Mouse (Mus musculus): ENCODE data around the gene Flt1.
"Not testable (repeated sequence)": the region's sequence is repeated elsewhere in the genome, so short reads cannot be mapped to it uniquely, and the experiment has no call there.

Flt1 gene

GRCm38 (mm10) chr5:147614659-147615058 lies 111.2 kb downstream of the Flt1 start:
- intact Hi-C loops (cut with DNase I) = no loop called here

GRCm38 (mm10) chr5:147611348-147611747 lies 114.5 kb downstream of the Flt1 start:
- intact Hi-C loops (cut with DNase I) = not testable (repeated sequence)

DNA sequence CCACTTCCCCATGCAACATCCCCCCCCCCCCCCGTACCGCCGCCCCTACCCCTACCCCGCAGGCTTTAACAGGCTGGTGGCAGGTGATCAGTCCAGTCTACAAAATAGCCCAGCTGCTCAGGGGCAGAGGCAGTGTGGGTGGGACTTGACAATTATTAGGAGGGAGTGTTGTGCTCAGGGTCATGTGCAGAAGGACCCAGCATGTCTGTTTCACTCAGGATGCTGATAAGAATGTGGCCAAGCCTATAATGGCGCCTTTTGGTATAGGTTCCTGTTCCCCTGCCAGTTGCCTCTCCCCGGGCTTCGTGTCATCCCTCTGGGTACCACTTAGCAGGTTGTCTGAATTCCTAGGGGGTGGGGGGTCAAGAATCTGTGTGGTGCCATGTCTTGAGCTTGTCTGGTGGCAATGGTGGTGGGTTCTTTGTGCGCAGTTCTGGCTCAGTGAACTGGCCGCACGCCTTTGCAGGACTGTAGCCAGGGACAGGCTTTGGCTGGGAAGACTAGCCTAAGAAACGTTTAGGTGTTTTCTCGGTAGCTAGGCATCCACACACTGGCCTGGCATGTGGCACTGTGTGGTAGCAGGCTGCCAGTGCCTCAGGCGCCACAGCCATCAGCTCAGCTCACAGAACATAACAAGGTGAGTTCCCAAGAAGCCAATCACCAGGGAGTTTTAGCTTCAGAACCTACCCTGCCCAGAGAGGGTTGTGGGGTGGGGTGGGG lies 118.4 kb downstream of the Flt1 start:
- intact Hi-C loops (cut with DNase I) = no loop called here

- intact Hi-C loops (cut with DNase I) = no loop called here
Observed at GRCm38 (mm10) chr5:147606751-147607150, 119.1 kb downstream of the Flt1 start.

DNA sequence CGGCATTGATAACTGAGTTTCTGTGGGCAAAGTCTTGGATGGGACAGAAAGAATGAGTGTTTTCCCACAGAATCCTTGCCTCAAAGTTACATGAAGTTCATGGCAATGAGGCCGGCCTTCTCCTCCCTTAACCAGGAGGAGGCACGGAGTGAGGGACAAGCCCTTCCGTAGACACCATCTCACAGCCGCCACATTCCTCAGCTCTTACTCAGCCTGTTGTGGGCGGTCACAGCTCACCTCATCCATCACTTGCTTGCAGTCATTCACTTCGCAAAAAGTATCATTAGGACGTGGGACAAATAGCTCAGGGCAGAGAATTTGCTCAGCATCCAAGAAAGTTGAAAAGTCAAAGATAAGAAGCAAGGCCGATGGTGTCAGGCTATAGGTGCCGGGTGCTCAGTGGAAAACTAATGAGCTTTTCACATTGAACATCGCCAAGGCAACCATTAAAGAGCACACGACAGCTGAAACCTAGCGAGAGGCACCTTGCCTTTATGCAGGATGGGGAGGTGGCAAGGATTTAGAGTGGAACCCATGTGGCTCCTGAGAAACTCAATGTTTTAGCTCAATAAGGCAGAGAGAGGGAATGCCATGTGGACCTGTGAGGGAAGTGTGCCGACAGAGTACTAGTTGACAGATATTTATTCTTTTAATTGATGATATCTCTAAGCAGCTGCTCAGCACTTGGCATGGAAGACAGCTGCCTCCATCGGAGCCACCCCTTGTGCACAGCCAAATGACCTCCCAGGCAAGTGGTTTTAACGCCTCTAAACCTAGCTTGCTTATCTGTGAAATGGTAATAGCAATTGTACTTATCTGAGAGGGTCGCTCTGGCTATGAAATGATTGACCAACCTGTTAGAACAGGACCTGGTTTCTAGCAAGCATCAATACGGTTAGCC lies 124.1 kb downstream of the Flt1 start:
- intact Hi-C loops (cut with DNase I) = no loop called here

DNA sequence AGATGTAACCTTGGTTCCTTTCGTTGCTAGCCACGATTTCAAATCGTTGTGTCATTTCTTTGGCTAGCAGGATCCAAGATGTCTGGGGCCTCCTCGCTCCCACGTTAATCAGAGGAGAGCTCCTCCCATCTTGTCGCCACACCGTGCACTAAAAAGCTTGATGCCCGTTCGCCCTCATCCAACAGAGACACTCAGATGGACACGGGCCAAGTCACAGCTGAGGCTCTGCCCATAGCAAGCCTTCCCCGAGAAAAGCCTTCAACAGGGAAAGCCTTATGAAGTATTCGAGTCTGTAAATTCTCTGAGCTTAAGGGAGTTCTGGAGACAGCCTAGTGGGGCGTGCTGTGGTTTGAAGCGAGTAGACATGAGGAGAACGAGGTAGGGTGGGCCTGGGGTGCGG lies 128.0 kb downstream of the Flt1 start:
- intact Hi-C loops (cut with DNase I) = no loop called here

DNA sequence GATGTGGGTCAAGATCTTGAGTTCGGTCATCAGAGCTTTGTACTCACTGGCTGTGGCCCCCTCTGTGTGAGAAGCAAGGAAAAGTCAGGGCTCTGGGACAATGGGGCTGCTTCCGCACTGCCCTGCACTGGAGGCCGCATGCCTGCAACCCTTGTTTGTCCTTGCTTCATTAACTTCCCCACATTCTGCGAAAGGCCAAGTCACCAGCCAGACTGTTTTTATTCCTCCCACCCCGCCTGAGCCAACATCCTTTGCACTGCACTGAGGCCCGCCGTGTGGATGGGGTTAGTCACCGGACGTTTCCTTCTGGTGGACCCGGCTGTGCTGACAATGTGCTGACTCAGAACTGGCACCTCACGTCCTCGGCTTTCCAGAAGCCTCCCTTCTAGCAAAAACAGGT lies 136.0 kb downstream of the Flt1 start:
- intact Hi-C loops (cut with DNase I) = no loop called here

- intact Hi-C loops (cut with DNase I) = no loop called here
Observed at GRCm38 (mm10) chr5:147585070-147585469, 140.7 kb downstream of the Flt1 start.

DNA sequence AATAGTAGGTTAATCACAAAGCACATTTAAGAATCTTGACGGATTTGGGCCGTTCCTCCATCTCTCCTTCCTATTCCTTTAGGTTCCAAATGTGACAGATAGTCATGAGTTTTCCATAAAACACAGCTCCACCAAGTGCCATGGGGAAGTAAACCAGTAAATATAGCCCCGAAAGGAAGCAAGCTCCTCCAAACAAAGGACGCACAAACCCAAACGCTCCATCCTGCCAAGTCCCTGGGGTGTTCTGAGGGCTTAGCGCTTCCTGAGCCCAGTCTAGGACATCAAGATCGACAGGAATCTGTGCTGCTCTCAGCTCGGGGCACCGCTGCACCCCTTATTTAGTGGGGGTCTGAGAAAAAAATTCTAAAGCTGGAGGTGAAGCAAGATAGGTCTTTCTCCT lies 141.2 kb downstream of the Flt1 start:
- intact Hi-C loops (cut with DNase I) = loop anchor here (5.0 kb wide), 1 partner anchor 343 kb away; no protein-coding TSS in a partner anchor

- intact Hi-C loops (cut with DNase I) = loop anchor here (1.0 to 5.0 kb wide), 2 partner anchors 265 to 344 kb away; no protein-coding TSS in a partner anchor
Observed at GRCm38 (mm10) chr5:147583702-147584298, 142.0 kb downstream of the Flt1 start.

DNA sequence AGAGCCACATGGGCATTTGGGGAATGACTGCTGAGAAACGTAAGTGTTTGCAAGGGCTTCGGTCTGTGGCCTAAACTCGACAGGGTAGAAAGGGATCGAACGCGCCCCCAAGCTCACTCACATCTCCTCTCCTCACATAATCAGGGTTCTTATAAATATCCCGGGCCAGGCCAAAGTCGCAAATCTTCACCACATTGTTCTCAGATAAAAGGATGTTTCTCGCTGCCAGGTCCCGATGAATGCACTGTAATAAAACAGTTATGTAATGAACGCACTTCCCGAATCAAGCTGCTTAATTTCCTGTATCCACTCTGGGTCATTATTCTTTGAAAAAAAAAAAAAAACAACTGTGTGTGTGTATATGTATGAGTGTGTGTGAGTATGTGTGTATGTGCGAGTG lies 145.6 kb downstream of the Flt1 start:
- intact Hi-C loops (cut with DNase I) = loop anchor here (5.0 kb wide), 1 partner anchor 347 kb away; no protein-coding TSS in a partner anchor

- intact Hi-C loops (cut with DNase I) = loop anchor here (5.0 kb wide), 1 partner anchor 348 kb away; no protein-coding TSS in a partner anchor
Observed at GRCm38 (mm10) chr5:147579691-147580090, 146.1 kb downstream of the Flt1 start.

DNA sequence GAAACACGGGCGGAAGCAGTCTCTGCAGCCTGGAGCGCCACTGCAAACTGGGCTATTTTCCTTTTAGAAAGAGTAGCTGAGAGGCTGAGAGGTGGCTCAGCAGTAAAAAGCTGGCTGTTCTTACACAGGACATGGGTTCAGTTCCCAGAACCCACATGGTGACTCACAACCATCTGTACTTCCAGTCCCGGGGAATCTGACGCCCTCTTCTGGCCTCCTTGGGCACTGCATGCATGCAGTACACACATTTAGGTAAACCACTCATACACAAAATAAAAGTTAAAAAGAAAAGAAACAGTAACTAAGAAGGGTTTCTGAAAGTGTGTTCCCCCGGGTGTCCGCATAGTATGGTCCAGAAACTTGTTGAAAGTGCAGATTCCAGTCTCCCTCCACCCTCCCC lies 146.7 kb downstream of the Flt1 start:
- intact Hi-C loops (cut with DNase I) = no loop called here

DNA sequence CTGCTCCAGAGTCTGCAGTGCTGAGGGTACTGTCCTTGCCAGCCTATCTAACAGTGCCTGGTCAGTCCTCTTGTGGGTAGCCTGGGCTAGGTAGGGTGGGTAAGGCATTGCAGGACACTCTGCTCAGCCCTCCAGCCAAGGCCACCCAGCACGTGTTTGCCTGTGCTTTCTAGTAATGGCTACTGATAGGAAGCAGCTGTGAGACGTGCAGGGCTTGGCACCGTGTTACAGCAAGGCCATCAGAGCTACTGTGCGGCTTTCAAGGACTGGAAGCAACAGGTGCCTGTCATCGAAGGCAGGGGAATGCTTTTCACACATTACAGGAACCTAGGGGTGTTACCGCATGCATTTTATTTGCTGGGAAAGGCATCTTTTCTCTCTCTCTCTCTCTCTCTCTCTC lies 148.8 kb downstream of the Flt1 start:
- intact Hi-C loops (cut with DNase I) = no loop called here

DNA sequence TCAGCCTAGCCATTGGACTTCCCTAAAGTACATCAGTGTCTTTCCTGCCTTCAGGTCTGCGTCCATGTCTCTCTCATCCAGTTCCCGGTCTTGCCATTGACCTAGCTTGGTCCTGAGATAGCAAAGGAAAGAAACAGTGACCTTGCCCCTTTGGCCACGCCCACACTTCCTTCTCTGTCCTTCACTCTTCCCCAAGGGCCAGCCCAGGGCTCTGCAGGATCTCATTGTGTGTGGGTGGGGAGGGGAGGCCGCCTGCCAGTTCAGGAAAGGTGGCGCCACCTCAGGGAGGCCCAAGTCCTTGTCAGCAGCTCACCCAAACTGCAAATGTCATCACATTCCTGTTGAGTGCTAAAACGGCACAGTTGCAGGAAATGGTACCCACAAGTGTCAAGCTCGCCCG lies 151.3 kb downstream of the Flt1 start:
- intact Hi-C loops (cut with DNase I) = no loop called here

GRCm38 (mm10) chr5:147573555-147573954 lies 152.3 kb downstream of the Flt1 start:
- intact Hi-C loops (cut with DNase I) = no loop called here

GRCm38 (mm10) chr5:147572695-147573094 lies 153.1 kb downstream of the Flt1 start:
- intact Hi-C loops (cut with DNase I) = no loop called here

DNA sequence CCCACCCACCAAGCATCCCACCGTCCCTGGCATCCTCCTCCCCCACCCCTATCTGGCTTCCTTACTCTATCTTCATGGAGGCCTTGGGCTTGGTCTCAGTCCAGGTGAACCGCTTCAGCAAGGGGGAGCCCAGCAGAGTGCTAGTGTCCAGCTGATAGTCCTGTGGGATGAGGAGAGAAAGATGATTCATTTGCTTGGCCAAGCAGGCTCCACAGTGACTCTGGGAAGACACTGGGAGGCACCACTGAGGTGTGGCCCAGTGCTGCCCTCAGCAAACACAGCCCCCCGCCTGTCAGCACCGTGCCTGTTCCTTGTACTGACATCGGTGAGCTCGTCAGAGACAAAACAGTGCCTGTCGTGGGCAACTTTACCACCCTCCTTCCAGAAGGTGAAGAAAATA lies 159.5 kb downstream of the Flt1 start:
- intact Hi-C loops (cut with DNase I) = no loop called here

GRCm38 (mm10) chr5:147565444-147565843 lies 160.4 kb downstream of the Flt1 start:
- intact Hi-C loops (cut with DNase I) = no loop called here

DNA sequence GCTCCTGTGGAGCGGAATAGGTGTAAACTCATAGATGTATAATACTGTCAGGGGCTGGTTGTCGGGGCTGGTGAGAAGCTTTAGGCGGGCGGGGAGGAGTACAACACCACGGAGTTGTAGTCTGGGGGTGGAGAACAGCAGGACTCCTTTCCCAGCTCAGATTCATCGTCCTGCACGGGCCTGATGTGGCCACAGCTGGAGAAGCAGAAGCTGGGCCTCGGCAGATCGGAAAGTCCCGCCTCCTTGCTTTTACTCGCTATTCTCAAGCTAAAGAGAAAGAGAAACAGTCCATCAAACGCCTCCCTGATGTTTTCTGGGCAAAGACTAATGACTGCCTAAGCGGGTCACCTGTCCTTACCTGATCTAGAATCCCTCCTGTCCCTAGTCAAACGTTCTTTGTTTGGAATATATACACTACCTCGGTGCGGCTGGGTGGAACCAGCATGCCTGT lies 161.6 kb downstream of the Flt1 start:
- intact Hi-C loops (cut with DNase I) = no loop called here

DNA sequence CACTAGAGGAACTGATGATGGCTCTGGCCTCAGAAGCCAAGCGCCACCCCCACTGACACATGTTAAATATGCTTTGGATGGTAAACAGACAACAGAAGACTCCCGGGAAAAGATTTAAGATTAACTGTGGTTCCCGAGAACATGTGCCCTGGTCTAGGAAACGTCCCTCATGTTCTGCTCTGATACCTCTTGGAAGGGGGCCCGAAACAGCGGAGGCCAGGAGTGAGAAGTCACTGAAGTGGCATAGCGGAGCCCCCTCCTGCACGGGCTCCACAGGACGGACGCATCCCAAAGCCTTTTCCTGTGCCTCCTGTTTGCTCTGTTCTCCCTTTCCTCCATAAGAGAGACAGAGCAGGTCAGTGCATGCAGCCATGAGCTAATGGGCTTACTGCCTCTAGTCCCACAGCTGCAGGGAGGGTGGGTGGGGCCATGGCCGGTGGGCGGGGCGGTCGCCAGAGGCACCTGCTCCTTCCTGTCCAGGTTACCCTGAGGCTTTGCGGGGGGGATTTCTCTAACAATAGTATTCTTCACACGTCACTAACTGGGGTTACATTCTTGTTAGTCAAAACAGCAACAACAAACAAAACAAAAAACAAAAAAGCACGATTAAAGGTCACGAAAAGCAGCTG lies 162.2 kb downstream of the Flt1 start:
- intact Hi-C loops (cut with DNase I) = no loop called here

Data from adrenal gland (tissue).